Mouse (Mus musculus) midbrain, embryonic 16.5 days (tissue): Measurements from ENCODE around the gene Ctf1. TPM values are rescaled to one million over a fixed set of nuclear protein-coding genes. Genes with fewer than 3 reads are reported as not detected.
A peak's percentile ranks its signal among the peaks of the same experiment; 100 is the strongest.
"Not testable (repeated sequence)": the region's sequence is repeated elsewhere in the genome, so short reads cannot be mapped to it uniquely, and the experiment has no call there.

Experiments
- ATAC-seq: fragments of 200-750 bp; cut with Nextera tagmentation; 2 replicates; pipeline ENCODE4 v1.8.0; 2017; ENCODE audit warnings: moderate TSS enrichment
- H3K27ac ChIP-seq: fragments of 300-500 bp; sonication (generic); 2 replicates; pipeline ENCODE4 v1.5.1; 2014; ENCODE audit warnings: mild to moderate bottlenecking, low read length, mixed read lengths
- H3K27me3 ChIP-seq: fragments of 300-500 bp; sonication (generic); 2 replicates; pipeline ENCODE4 v1.6.1; 2014; ENCODE audit warnings: low read depth, low read length, mixed read lengths; ENCODE audit not compliant: control insufficient read depth, insufficient read depth
- H3K36me3 ChIP-seq: fragments of 300-500 bp; sonication (generic); 2 replicates; pipeline ENCODE4 v1.6.1; 2014; ENCODE audit warnings: mild to moderate bottlenecking, low read length, moderate library complexity, mixed read lengths; ENCODE audit not compliant: control insufficient read depth, insufficient read depth
- H3K4me1 ChIP-seq: fragments of 300-500 bp; sonication (generic); 2 replicates; pipeline ENCODE4 v1.6.1; 2014; ENCODE audit warnings: mild to moderate bottlenecking, low read length, mixed read lengths; ENCODE audit not compliant: control insufficient read depth, insufficient read depth
- H3K4me2 ChIP-seq: fragments of 300-500 bp; sonication (generic); 2 replicates; pipeline ENCODE4 v1.6.1; 2014; ENCODE audit warnings: mild to moderate bottlenecking, low read length, mixed read lengths
- H3K4me3 ChIP-seq: fragments of 300-500 bp; sonication (generic); 2 replicates; pipeline ENCODE4 v1.5.1; 2014; ENCODE audit warnings: low read depth, mild to moderate bottlenecking, low read length, moderate library complexity, mixed read lengths
- H3K9ac ChIP-seq: fragments of 300-500 bp; sonication (generic); 2 replicates; pipeline ENCODE4 v1.6.1; 2014; ENCODE audit warnings: low read depth, low read length, mixed read lengths
- H3K9me3 ChIP-seq: fragments of 300-500 bp; sonication (generic); replicated peaks from 2 replicates; pipeline ENCODE4 v1.6.1; 2014; ENCODE audit warnings: mild to moderate bottlenecking, low read length, mixed read lengths; ENCODE audit not compliant: control insufficient read depth, poor library complexity, severe bottlenecking
- WGBS: fragments of 180-500 bp; shearing (Covaris S2); extraction: QIAGEN DNeasy Blood & Tissue Kit; methylation state at CpG from one replicate; pipeline ENCODE4 v1.1.7; 2014; 5-methylcytosine and 5-hydroxymethylcytosine counted together
- polyA plus RNA-seq: library from polyadenylated mRNA; unstranded; fragments of >200 nt; fragmentation: Nextera tagmentation; extraction: Ambion mirVana; gene quantifications from 2 replicates; pipeline ENCODE4 v1.2.1, GENCODE M21; 2015

Gene Ctf1
- polyA plus RNA-seq, 1 experiment from 2014 or later = 3.2 TPM

GRCm38 (mm10) chr7:127688935-127689334, 23.6 kb upstream of the Ctf1 start:
- no peak overlapping the region for H3K4me2 ChIP-seq
- WGBS = 81% methylated on average over 7 of the region's 7 CpGs
- no peaks in the 10 kb centered on the region for H3K9me3 ChIP-seq
- no peak for ATAC-seq
- H3K4me3 ChIP-seq = no peak overlapping the region
- peaks cover 3% of the 10 kb centered on the region; the same call in 1 of the 2 replicates for H3K36me3 ChIP-seq
- no peak overlapping the region for H3K27ac ChIP-seq
- no peak overlapping the region for H3K9ac ChIP-seq
- H3K27me3 ChIP-seq = no peaks in the 10 kb centered on the region
- H3K4me1 ChIP-seq = no peaks in the 10 kb centered on the region

- Histone ChIP-seq H3K27me3 (no peaks in the 10 kb centered on the region), H3K4me1 (no peaks in the 10 kb centered on the region), H3K9ac (no peak overlapping the region), H3K4me2 (no peak overlapping the region), H3K27ac (no peak overlapping the region), H3K36me3 (peaks cover 3% of the 10 kb centered on the region; the same call in 1 of the 2 replicates), H3K9me3 (no peaks in the 10 kb centered on the region), H3K4me3 (no peak overlapping the region)
- 72% methylated on average over 9 of the region's 9 CpGs for WGBS
- ATAC-seq = no peak
Measured at GRCm38 (mm10) chr7:127689626-127690280, 22.8 kb upstream of the Ctf1 start.

- Histone ChIP-seq H3K9ac (peak overlapping the region; percentile 16; the same call in 1 of the 2 replicates), H3K4me3 (0 out of 2 replicates have a peak overlapping the region, but pooled peaks have one; percentile 2)
- WGBS = 4% methylated on average over 15 of the region's 15 CpGs
Measured at GRCm38 (mm10) chr7:127691221-127691989, 21.1 kb upstream of the Ctf1 start.

GRCm38 (mm10) chr7:127693290-127693689, 19.2 kb upstream of the Ctf1 start:
- 95% methylated on average over 8 of the region's 8 CpGs for WGBS
- H3K4me3 ChIP-seq = no peak overlapping the region
- H3K9ac ChIP-seq = no peak overlapping the region
- H3K36me3 ChIP-seq = peaks cover 10% of the 10 kb centered on the region; the same call in 1 of the 2 replicates
- H3K4me1 ChIP-seq = no peaks in the 10 kb centered on the region
- no peak overlapping the region for H3K4me2 ChIP-seq
- no peaks in the 10 kb centered on the region for H3K9me3 ChIP-seq
- ATAC-seq = no peak
- H3K27ac ChIP-seq = no peak overlapping the region
- H3K27me3 ChIP-seq = no peaks in the 10 kb centered on the region

More at GRCm38 (mm10) chr7:127691221-127691989, 21.1 kb upstream of the Ctf1 start:
- Histone ChIP-seq H3K9me3 (no peaks in the 10 kb centered on the region), H3K36me3 (peaks cover 7% of the 10 kb centered on the region; the same call in 1 of the 2 replicates), H3K4me2 (peak overlapping the region; percentile 29), H3K27ac (no peak overlapping the region), H3K4me1 (no peaks in the 10 kb centered on the region), H3K27me3 (no peaks in the 10 kb centered on the region)
- ATAC-seq = no peak

- not testable (repeated sequence) for H3K9ac ChIP-seq, H3K4me3 ChIP-seq, H3K9me3 ChIP-seq, H3K27ac ChIP-seq, H3K36me3 ChIP-seq, H3K4me2 ChIP-seq, H3K4me1 ChIP-seq, ATAC-seq, H3K27me3 ChIP-seq
- 90% methylated on average over 7 of the region's 7 CpGs for WGBS
Measured at GRCm38 (mm10) chr7:127693730-127694129, 18.8 kb upstream of the Ctf1 start.

- H3K27ac ChIP-seq = no peak overlapping the region
- H3K9ac ChIP-seq = no peak overlapping the region
- no peak overlapping the region for H3K4me3 ChIP-seq
- 81% methylated on average over 6 of the region's 6 CpGs for WGBS
- no peaks in the 10 kb centered on the region for H3K27me3 ChIP-seq
- no peak overlapping the region for H3K4me2 ChIP-seq
- H3K4me1 ChIP-seq = no peaks in the 10 kb centered on the region
- peaks cover 23% of the 10 kb centered on the region for H3K36me3 ChIP-seq
- ATAC-seq = no peak
- no peaks in the 10 kb centered on the region for H3K9me3 ChIP-seq
Measured at GRCm38 (mm10) chr7:127698986-127699385, 13.6 kb upstream of the Ctf1 start.

GRCm38 (mm10) chr7:127700712-127701331, 11.7 kb upstream of the Ctf1 start:
- H3K4me3 ChIP-seq = no peak overlapping the region
- no peak for ATAC-seq
- WGBS = 92% methylated on average over 3 of the region's 3 CpGs
- no peaks in the 10 kb centered on the region for H3K9me3 ChIP-seq
- no peak overlapping the region for H3K9ac ChIP-seq
- no peak overlapping the region for H3K27ac ChIP-seq
- H3K4me1 ChIP-seq = no peaks in the 10 kb centered on the region
- no peaks in the 10 kb centered on the region for H3K27me3 ChIP-seq
- no peak overlapping the region for H3K4me2 ChIP-seq
- peaks cover 29% of the 10 kb centered on the region for H3K36me3 ChIP-seq

GRCm38 (mm10) chr7:127703561-127704178, 8.9 kb upstream of the Ctf1 start:
- peaks cover 13% of the 10 kb centered on the region for H3K4me1 ChIP-seq
- no peak for ATAC-seq
- no peak overlapping the region for H3K9ac ChIP-seq
- WGBS = 95% methylated on average over 8 of the region's 8 CpGs
- no peak overlapping the region for H3K4me3 ChIP-seq
- no peak overlapping the region for H3K27ac ChIP-seq
- no peaks in the 10 kb centered on the region for H3K9me3 ChIP-seq
- no peak overlapping the region for H3K4me2 ChIP-seq
- no peaks in the 10 kb centered on the region for H3K27me3 ChIP-seq
- H3K36me3 ChIP-seq = peaks cover 34% of the 10 kb centered on the region
